Comparison of ENCODE assay signal across 27 mouse cellular contexts in genomic region chr2:84021930-84022329, GRCm38 (mm10). TPM values are rescaled to one million over a fixed set of nuclear protein-coding genes. Genes with fewer than 3 reads are reported as not detected.
"Had no signal": no experiment of that assay in that cellular context is flagged by ENCODE, and none has a peak within 500 bp of the region (broad histone marks: within the 10 kb centered on the region; RNA-seq: fewer than 3 reads in every experiment).

No protein-coding gene starts in this region.

- H3K9ac ChIP-seq: lung, embryonic 14.5 days; midbrain, embryonic 12.5 days; neural tube, embryonic 13.5 days; neural tube, embryonic 15.5 days had no signal

- H3K4me1 ChIP-seq: midbrain, embryonic 10.5 days; neural tube, embryonic 13.5 days; neural tube, embryonic 15.5 days had no signal

- H3K27me3 ChIP-seq: midbrain, embryonic 12.5 days; neural tube, embryonic 13.5 days; neural tube, embryonic 15.5 days had no signal

- ATAC-seq: midbrain, embryonic 16.5 days had no signal

- H3K36me3 ChIP-seq: midbrain, embryonic 10.5 days; midbrain, embryonic 12.5 days; neural tube, embryonic 13.5 days; neural tube, embryonic 15.5 days had no signal

- H3K27ac ChIP-seq: midbrain, embryonic 10.5 days; midbrain, embryonic 12.5 days; neural tube, embryonic 13.5 days; neural tube, embryonic 15.5 days had no signal

- DNase-seq: lung, adult 18-20 months; lung, embryonic 14.5 days; lung, postnatal 10 days; lung, postnatal 4 days; midbrain, embryonic 14.5 days; retina, postnatal 1 day; right cerebral cortex, adult 18-20 months; right cerebral cortex, postnatal 25 days; right cerebral cortex, postnatal 4 days; spleen, adult 18-20 months; thymus, adult 18-20 months; thymus, postnatal 14 days; thymus, postnatal 36 days had no signal

- H3K4me3 ChIP-seq: midbrain, embryonic 10.5 days; midbrain, embryonic 12.5 days; myocyte; neural tube, embryonic 13.5 days; neural tube, embryonic 15.5 days had no signal

RNA-seq across cellular contexts. Expression of gene Gm13691, which starts 31.6 kb away (rescaled TPM):
- total RNA-seq: megakaryocyte, adult 5-6 weeks; megakaryocyte-erythroid progenitor cell, adult 5-6 weeks had no signal
- polyA plus RNA-seq: lung, embryonic 14.5 days; lung, embryonic 16.5 days; midbrain, embryonic 10.5 days; midbrain, embryonic 12.5 days; midbrain, embryonic 14.5 days; midbrain, embryonic 16.5 days; myocyte; neural tube, embryonic 11.5 days; neural tube, embryonic 13.5 days; neural tube, embryonic 15.5 days; small intestine, adult 2 months; stomach, embryonic 14.5 days; stomach, embryonic 16.5 days; thymus, postnatal 0 days had no signal

RNA-seq across cellular contexts. Expression of gene Gm13697, which starts 37.4 kb away (rescaled TPM):
- total RNA-seq: megakaryocyte, adult 5-6 weeks had no signal
- polyA plus RNA-seq: lung, embryonic 14.5 days; lung, embryonic 16.5 days; midbrain, embryonic 10.5 days; midbrain, embryonic 12.5 days; midbrain, embryonic 14.5 days; midbrain, embryonic 16.5 days; myocyte; neural tube, embryonic 11.5 days; neural tube, embryonic 13.5 days; neural tube, embryonic 15.5 days; small intestine, adult 2 months; stomach, embryonic 14.5 days; stomach, embryonic 16.5 days; thymus, postnatal 0 days had no signal

RNA-seq across cellular contexts. Expression of gene Gm13694, which starts 43.2 kb away (rescaled TPM):
- total RNA-seq: megakaryocyte, adult 5-6 weeks had no signal
- polyA plus RNA-seq: lung, embryonic 14.5 days; lung, embryonic 16.5 days; midbrain, embryonic 10.5 days; midbrain, embryonic 12.5 days; midbrain, embryonic 14.5 days; midbrain, embryonic 16.5 days; myocyte; neural tube, embryonic 11.5 days; neural tube, embryonic 13.5 days; neural tube, embryonic 15.5 days; small intestine, adult 2 months; stomach, embryonic 14.5 days; stomach, embryonic 16.5 days; thymus, postnatal 0 days had no signal

RNA-seq across cellular contexts. Expression of gene Gm13696, which starts 49.0 kb away (rescaled TPM):
- total RNA-seq: megakaryocyte, adult 5-6 weeks had no signal
- polyA plus RNA-seq: lung, embryonic 14.5 days; lung, embryonic 16.5 days; midbrain, embryonic 10.5 days; midbrain, embryonic 12.5 days; midbrain, embryonic 14.5 days; midbrain, embryonic 16.5 days; myocyte; neural tube, embryonic 11.5 days; neural tube, embryonic 13.5 days; neural tube, embryonic 15.5 days; small intestine, adult 2 months; stomach, embryonic 14.5 days; stomach, embryonic 16.5 days; thymus, postnatal 0 days had no signal

RNA-seq across cellular contexts. Expression of gene Gm13695, which starts 54.8 kb away (rescaled TPM):
- total RNA-seq: megakaryocyte, adult 5-6 weeks had no signal
- polyA plus RNA-seq: lung, embryonic 14.5 days; lung, embryonic 16.5 days; midbrain, embryonic 10.5 days; midbrain, embryonic 12.5 days; midbrain, embryonic 14.5 days; midbrain, embryonic 16.5 days; myocyte; neural tube, embryonic 11.5 days; neural tube, embryonic 13.5 days; neural tube, embryonic 15.5 days; small intestine, adult 2 months; stomach, embryonic 14.5 days; stomach, embryonic 16.5 days; thymus, postnatal 0 days had no signal
